Mouse (Mus musculus) layer of hippocampus, postnatal 14 days (tissue): ENCODE measurements around the gene 5330417C22Rik. TPM values are rescaled to one million over a fixed set of nuclear protein-coding genes. Genes with fewer than 3 reads are reported as not detected.

Experiments used
- DNase-seq, 2 experiments: peaks; one replicate each; pipeline ENCODE4 v3.0.0; 2021 to 2022; ENCODE audit warnings: low spot score in 2 of 2, mixed read lengths in 1 of 2
- microRNA-seq, 2 experiments: library from miRNA; unstranded; fragments of <30 nt; microRNA quantifications; one replicate each; pipeline ENCODE4 v1.2.0; 2021
- total RNA-seq, 2 experiments: library from RNA; stranded (reverse); gene quantifications; 2 replicates each; pipeline ENCODE4 v1.2.3; 2021

The 5330417C22Rik gene
- total RNA-seq, 2 experiments from 2014 or later, result 17.1 to 19.7 TPM

- DNase-seq, result no peak
These were observed 121.2 kb downstream of the 5330417C22Rik start, which contains the start of gene Celsr2 for GRCm38 (mm10) chr3:108414857-108415830. Gene Celsr2 (minus strand): TSS chr3:108415552.

DNA sequence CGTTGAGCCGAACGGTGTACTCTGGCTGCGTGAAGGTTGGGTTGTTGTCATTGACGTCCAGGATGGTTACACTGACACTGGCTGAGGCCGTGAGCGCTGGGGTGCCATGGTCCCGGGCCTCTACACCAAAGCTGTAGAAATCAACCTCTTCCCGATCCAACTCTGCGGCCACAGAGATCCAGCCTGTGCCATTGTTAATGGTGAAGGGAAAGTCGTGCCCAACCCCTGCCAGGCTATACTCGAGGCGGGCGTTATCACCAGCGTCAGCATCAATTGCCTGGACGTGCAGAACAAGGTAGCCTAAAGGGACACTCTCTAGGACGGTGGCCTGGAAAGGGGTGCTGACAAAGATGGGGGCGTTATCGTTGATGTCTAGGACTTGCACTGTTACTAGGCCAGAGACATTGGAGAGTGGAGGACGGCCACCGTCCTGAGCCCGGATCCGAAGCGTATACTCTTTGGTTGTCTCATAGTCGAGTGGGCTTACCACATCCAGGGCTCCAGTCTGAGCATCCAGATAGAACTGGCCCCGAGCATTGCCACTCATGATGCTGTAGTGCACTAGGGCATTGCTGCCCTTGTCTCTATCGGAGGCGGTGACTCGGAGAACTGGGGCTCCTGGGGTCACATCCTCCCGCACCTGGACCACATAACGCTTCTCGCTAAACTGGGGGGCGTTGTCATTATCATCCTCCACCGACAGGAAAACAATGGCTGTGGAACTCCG lies 122.5 kb downstream of the 5330417C22Rik start:
- no peak for DNase-seq

- peak; percentile 61 to 82 for DNase-seq
These were observed 124.6 kb downstream of the 5330417C22Rik start for GRCm38 (mm10) chr3:108411754-108412121.

- DNase-seq, result no peak
These were observed 125.1 kb downstream of the 5330417C22Rik start for GRCm38 (mm10) chr3:108411026-108411753.

GRCm38 (mm10) chr3:108410359-108410714 lies 126.0 kb downstream of the 5330417C22Rik start:
- no peak for DNase-seq

- no peak for DNase-seq
These were observed 126.5 kb downstream of the 5330417C22Rik start for GRCm38 (mm10) chr3:108409656-108410358.

- no peak for DNase-seq
These were observed 127.8 kb downstream of the 5330417C22Rik start for GRCm38 (mm10) chr3:108408517-108409008.

- DNase-seq, result no peak
These were observed 129.9 kb downstream of the 5330417C22Rik start for GRCm38 (mm10) chr3:108406306-108406885.

Small RNA genes lying within 50 kb of the gene (microRNA-seq; reads per million reads assigned to microRNA genes)
- 0 reads per million in 2 experiments for gene Gm22860

Other genes with a start within 250 kb of the 5330417C22Rik start
- gene Mybphl, start 171.6 kb downstream of the 5330417C22Rik start, total RNA-seq, result under 1 TPM in 1 of 2 experiments, not detected in 1; 0.94 TPM
- 10 to 100 TPM; 12.6 to 12.9 TPM for gene Psrc1, start 152.7 kb downstream of the 5330417C22Rik start, total RNA-seq
- 100 to 1,000 TPM; 184 to 194 TPM for gene Celsr2, start 121.0 kb downstream of the 5330417C22Rik start, total RNA-seq
- gene Sars, start 91.3 kb downstream of the 5330417C22Rik start, total RNA-seq, result 100 to 1,000 TPM; 199 to 200 TPM
- 1 to 10 TPM; 2.0 to 2.9 TPM for gene 1700013F07Rik, start 2.4 kb downstream of the 5330417C22Rik start, total RNA-seq
- 10 to 100 TPM; 44.4 to 45.3 TPM for gene Tmem167b, start 25.9 kb upstream of the 5330417C22Rik start, total RNA-seq
- gene Taf13, start 35.2 kb upstream of the 5330417C22Rik start, total RNA-seq, result 10 to 100 TPM; 37.0 to 43.6 TPM
- 100 to 1,000 TPM; 125 to 127 TPM for gene Wdr47, start 54.7 kb upstream of the 5330417C22Rik start, total RNA-seq
- 10 to 100 TPM; 24.3 to 25.2 TPM for gene Clcc1, start 117.4 kb upstream of the 5330417C22Rik start, total RNA-seq
- 10 to 100 TPM; 16.1 to 18.0 TPM for gene Gpsm2, start 185.8 kb upstream of the 5330417C22Rik start, total RNA-seq
- gene Aknad1, start 203.1 kb upstream of the 5330417C22Rik start, total RNA-seq, result under 1 TPM in 1 of 2 experiments, not detected in 1; 0.14 TPM